ENCODE assay signal across 26 mouse cellular contexts in genomic region chr6:83003082-83003481, GRCm38 (mm10). TPM values are rescaled to one million over a fixed set of nuclear protein-coding genes. Genes with fewer than 3 reads are reported as not detected.
"Had no signal": no experiment of that assay in that cellular context is flagged by ENCODE, and none has a peak within 500 bp of the region (broad histone marks: within the 10 kb centered on the region; RNA-seq: fewer than 3 reads in every experiment).

No protein-coding gene starts in this region.

- ATAC-seq: hindbrain, postnatal 0 days; intestine, embryonic 16.5 days had no signal

- H3K4me3 ChIP-seq: gastrocnemius, adult 2 months; heart, adult 2 months; heart, embryonic 13.5 days; heart, embryonic 15.5 days; hindbrain, embryonic 10.5 days; hindbrain, embryonic 12.5 days; hindbrain, embryonic 15.5 days; kidney, embryonic 15.5 days; limb, embryonic 13.5 days; limb, embryonic 15.5 days had no signal

- H3K36me3 ChIP-seq: heart, embryonic 13.5 days; heart, embryonic 15.5 days; hindbrain, embryonic 10.5 days; hindbrain, embryonic 12.5 days; hindbrain, embryonic 15.5 days; kidney, embryonic 15.5 days; limb, embryonic 13.5 days; limb, embryonic 15.5 days had no signal

- H3K4me2 ChIP-seq: heart, embryonic 11.5 days; heart, embryonic 13.5 days; heart, embryonic 15.5 days; hindbrain, embryonic 12.5 days; hindbrain, embryonic 15.5 days; kidney, embryonic 15.5 days; limb, embryonic 13.5 days; limb, embryonic 15.5 days had no signal

- H3K27ac ChIP-seq: gastrocnemius, adult 2 months; heart, adult 2 months; heart, embryonic 13.5 days; heart, embryonic 15.5 days; hindbrain, embryonic 10.5 days; hindbrain, embryonic 12.5 days; hindbrain, embryonic 15.5 days; hindbrain, postnatal 0 days; kidney, embryonic 15.5 days; kidney, postnatal 0 days; limb, embryonic 13.5 days; limb, embryonic 15.5 days had no signal

- H3K9ac ChIP-seq: heart, embryonic 13.5 days; heart, embryonic 15.5 days; hindbrain, embryonic 12.5 days; hindbrain, embryonic 15.5 days; kidney, embryonic 15.5 days; limb, embryonic 13.5 days; limb, embryonic 15.5 days had no signal

- H3K27me3 ChIP-seq: heart, embryonic 15.5 days; hindbrain, embryonic 15.5 days; kidney, embryonic 15.5 days; limb, embryonic 13.5 days; limb, embryonic 15.5 days had no signal

- DNase-seq: gastrocnemius, adult 2 months; gastrocnemius, postnatal 10 days; gastrocnemius, postnatal 25 days; heart, adult 2 months; heart, postnatal 14 days; heart, postnatal 36 days; kidney, adult 11 months; kidney, adult 2 months; kidney, adult 9 months; kidney, postnatal 14 days; kidney, postnatal 36 days; layer of hippocampus, adult 9-11 months; layer of hippocampus, postnatal 36 days; left cerebral cortex, postnatal 4 days had no signal

- H3K4me1 ChIP-seq: hindbrain, embryonic 15.5 days had no signal

- H3K9me3 ChIP-seq: heart, embryonic 13.5 days; heart, embryonic 15.5 days; hindbrain, embryonic 10.5 days; hindbrain, embryonic 12.5 days; hindbrain, embryonic 15.5 days; kidney, embryonic 15.5 days; limb, embryonic 13.5 days; limb, embryonic 15.5 days had no signal

RNA-seq across cellular contexts. Expression of gene Dqx1, which starts 54.6 kb away (rescaled TPM):
- total RNA-seq: hindbrain, postnatal 0 days had no signal
